Mouse (Mus musculus): Measurements from ENCODE around the gene Tor1a. TPM values are rescaled to one million over a fixed set of nuclear protein-coding genes. Genes with fewer than 3 reads are reported as not detected.

Gene Tor1a
- 1 to 10 TPM; 4.3 to 5.9 TPM for total RNA-seq (2021)
- long read RNA-seq, experiment 1, transcript Tor1a-201 (5 exons, 1,401 nt): major isoform, 11 of 15 reads
- long read RNA-seq, experiment 1, partial matches to known transcripts: 0 of 15 reads
- long read RNA-seq, experiment 1, other reads (novel, unspliced or antisense): 1 of 15 reads
- long read RNA-seq, experiment 2, transcript Tor1a-201 (5 exons, 1,401 nt): major isoform, 14 of 18 reads
- long read RNA-seq, experiment 2, partial matches to known transcripts: 0 of 18 reads
- long read RNA-seq, experiment 2, other reads (novel, unspliced or antisense): 0 of 18 reads

- DNase-seq: peak; percentile 85
Measured at GRCm38 (mm10) chr2:30967352-30968327, at the start of gene Tor1a. TSS of gene Tor1a (minus strand) at chr2:30967933.

GRCm38 (mm10) chr2:31013371-31014120 lies 45.8 kb upstream of the Tor1a start:
- no peak for DNase-seq

- no peak for DNase-seq
Measured at GRCm38 (mm10) chr2:31007208-31007607, 39.5 kb upstream of the Tor1a start.

- DNase-seq: no peak
Measured at GRCm38 (mm10) chr2:31006434-31006833, 38.7 kb upstream of the Tor1a start.

GRCm38 (mm10) chr2:31005453-31005852 lies 37.7 kb upstream of the Tor1a start:
- no peak for DNase-seq

GRCm38 (mm10) chr2:31002857-31003256 lies 35.1 kb upstream of the Tor1a start:
- no peak for DNase-seq

- DNase-seq: no peak
Measured at GRCm38 (mm10) chr2:30998443-30999260, 30.9 kb upstream of the Tor1a start.

- peak; percentile 33 for DNase-seq
Measured at GRCm38 (mm10) chr2:30995432-30995996, 27.8 kb upstream of the Tor1a start.

- DNase-seq: no peak
Measured at GRCm38 (mm10) chr2:30994853-30995252, 27.1 kb upstream of the Tor1a start.

- no peak for DNase-seq
Measured at GRCm38 (mm10) chr2:30990221-30990620, 22.5 kb upstream of the Tor1a start.

- DNase-seq: peak; percentile 64
Measured at GRCm38 (mm10) chr2:30985111-30986020, 17.6 kb upstream of the Tor1a start.

- DNase-seq: no peak
Measured at GRCm38 (mm10) chr2:30983024-30983423, 15.3 kb upstream of the Tor1a start.

GRCm38 (mm10) chr2:30981790-30982513 lies 14.2 kb upstream of the Tor1a start, which contains the start of the genes BC005624 and Usp20:
TSS of gene BC005624 (minus strand) at chr2:30982201.
TSS of gene Usp20 (plus strand) at chr2:30982279.
- DNase-seq: peak; percentile 100

GRCm38 (mm10) chr2:30966826-30967225 lies 907 bp downstream of the Tor1a start:
- no peak for DNase-seq

GRCm38 (mm10) chr2:30965627-30966026 lies 2.1 kb downstream of the Tor1a start:
- DNase-seq: no peak

GRCm38 (mm10) chr2:30962570-30963254 lies 5.0 kb downstream of the Tor1a start:
- no peak for DNase-seq

- DNase-seq: no peak
Measured at GRCm38 (mm10) chr2:30959856-30960255, 7.9 kb downstream of the Tor1a start.

- no peak for DNase-seq
Measured at GRCm38 (mm10) chr2:30958726-30959125, 9.0 kb downstream of the Tor1a start.

GRCm38 (mm10) chr2:30957511-30957910 lies 10.2 kb downstream of the Tor1a start:
- no peak for DNase-seq
